Mouse (Mus musculus) lung, postnatal 14 days (tissue): ENCODE results near the gene Ovol3.

Experiments used
- DNase-seq: peaks from one replicate; pipeline ENCODE4 v3.0.0; 2021

Ovol3 gene

GRCm38 (mm10) chr7:30193581-30194100, 41.9 kb downstream of the Ovol3 start:
- DNase-seq = peak; percentile 84

GRCm38 (mm10) chr7:30193013-30193412, 42.5 kb downstream of the Ovol3 start:
- DNase-seq = no peak

- DNase-seq = no peak
Observed at GRCm38 (mm10) chr7:30192088-30192487, 43.4 kb downstream of the Ovol3 start.

GRCm38 (mm10) chr7:30189116-30189491, 46.4 kb downstream of the Ovol3 start:
- no peak for DNase-seq

- no peak for DNase-seq
Observed at GRCm38 (mm10) chr7:30188344-30189115, 47.0 kb downstream of the Ovol3 start.

GRCm38 (mm10) chr7:30184641-30185348, 50.7 kb downstream of the Ovol3 start:
- no peak for DNase-seq

GRCm38 (mm10) chr7:30183879-30184289, 51.6 kb downstream of the Ovol3 start, which contains the start of gene Cox7a1:
Gene Cox7a1, plus strand, starts transcription at chr7:30184144.
- DNase-seq = peak; percentile 93
